Mouse (Mus musculus): ENCODE measurements around the gene C2cd5.

DNA sequence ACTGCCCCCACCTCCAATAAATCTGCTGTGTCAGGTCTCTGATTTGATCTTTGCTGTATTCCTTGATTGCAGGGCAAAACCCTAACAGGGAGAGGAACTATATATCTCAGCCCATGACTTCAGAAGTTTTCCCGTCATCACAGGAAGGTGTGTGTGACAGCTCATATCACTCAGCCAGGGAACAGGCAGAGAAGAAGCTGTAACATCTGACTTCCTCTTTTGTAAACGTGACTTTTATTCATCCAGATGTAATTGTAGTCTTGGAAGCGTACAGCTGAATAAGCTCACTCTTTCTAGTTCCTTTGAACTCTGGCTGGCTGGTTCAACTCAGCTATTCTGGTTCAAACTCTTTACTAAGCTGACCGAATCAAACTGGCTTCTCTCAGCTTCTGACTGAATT, 30.5 kb upstream of the C2cd5 start:
- TF ChIP-seq CTCF (IDR thresholded peaks at IDR 0.05; ENCODE audit: extremely low read depth, insufficient read depth, low read length) (no peak), POLR2A (IDR thresholded peaks at IDR 0.05; ENCODE audit: extremely low read depth, insufficient read depth, low read length) (no peak)
